Mouse (Mus musculus): ENCODE data around the gene Psmb1. TPM values are rescaled to one million over a fixed set of nuclear protein-coding genes. Genes with fewer than 3 reads are reported as not detected.
"Not testable (repeated sequence)": the region's sequence is repeated elsewhere in the genome, so short reads cannot be mapped to it uniquely, and the experiment has no call there.

Psmb1 gene
- polyA plus RNA-seq, 1 experiment from 2014 or later: 281 TPM

GRCm38 (mm10) chr17:15449606-15450005, 49.9 kb downstream of the Psmb1 start:
- 0 out of 2 replicates have a peak, but pooled peaks cover 5% of the 10 kb centered on the region for H3K27me3 ChIP-seq (replicated peaks; ENCODE audit: low read depth, poor library complexity, severe bottlenecking)
- 73% methylated on average over 3 of the region's 3 CpGs for WGBS
- DNase-seq (ENCODE audit: low spot score): no peak
- H3K4me3 ChIP-seq: no peak overlapping the region
- no peaks in the 10 kb centered on the region; the same call in 1 of the 2 replicates for H3K4me1 ChIP-seq
- no peaks in the 10 kb centered on the region for H3K9me3 ChIP-seq
- H3K36me3 ChIP-seq (replicated peaks): no peaks in the 10 kb centered on the region
- no peak overlapping the region for H3K27ac ChIP-seq (replicated peaks)

GRCm38 (mm10) chr17:15449144-15449543, 50.4 kb downstream of the Psmb1 start:
- H3K9me3 ChIP-seq; H3K36me3 ChIP-seq (replicated peaks); H3K4me1 ChIP-seq; H3K4me3 ChIP-seq; H3K27me3 ChIP-seq (replicated peaks; ENCODE audit: low read depth, poor library complexity, severe bottlenecking); DNase-seq (ENCODE audit: low spot score); H3K27ac ChIP-seq (replicated peaks): not testable (repeated sequence)
- 70% methylated on average over 6 of the region's 6 CpGs for WGBS

- WGBS: 76% methylated on average over 5 of the region's 5 CpGs
- Histone ChIP-seq H3K27me3 (replicated peaks; ENCODE audit: low read depth, poor library complexity, severe bottlenecking) (0 out of 2 replicates have a peak, but pooled peaks cover 5% of the 10 kb centered on the region), H3K27ac (replicated peaks) (no peak overlapping the region), H3K9me3 (no peaks in the 10 kb centered on the region), H3K36me3 (replicated peaks) (no peaks in the 10 kb centered on the region), H3K4me1 (no peaks in the 10 kb centered on the region; the same call in 1 of the 2 replicates), H3K4me3 (no peak overlapping the region)
- DNase-seq (ENCODE audit: low spot score): no peak
Observed at GRCm38 (mm10) chr17:15447831-15448230, 51.7 kb downstream of the Psmb1 start.

- 82% methylated on average over 3 of the region's 3 CpGs for WGBS
- DNase-seq (ENCODE audit: low spot score): no peak
- Histone ChIP-seq H3K27ac (replicated peaks) (no peak overlapping the region), H3K4me1 (peaks cover 15% of the 10 kb centered on the region), H3K4me3 (no peak overlapping the region), H3K27me3 (replicated peaks; ENCODE audit: low read depth, poor library complexity, severe bottlenecking) (0 out of 2 replicates have a peak, but pooled peaks cover 5% of the 10 kb centered on the region), H3K9me3 (no peaks in the 10 kb centered on the region), H3K36me3 (replicated peaks) (no peaks in the 10 kb centered on the region)
Observed at GRCm38 (mm10) chr17:15445421-15445820, 54.1 kb downstream of the Psmb1 start.

- Histone ChIP-seq H3K27me3 (replicated peaks; ENCODE audit: low read depth, poor library complexity, severe bottlenecking) (no peaks in the 10 kb centered on the region), H3K36me3 (replicated peaks) (no peaks in the 10 kb centered on the region), H3K9me3 (no peaks in the 10 kb centered on the region), H3K4me3 (peak overlapping the region; percentile 44), H3K4me1 (peaks cover 22% of the 10 kb centered on the region), H3K27ac (replicated peaks) (peak overlapping the region; percentile 85)
- peak; percentile 89 for DNase-seq (ENCODE audit: low spot score)
- 8% methylated on average over 11 of the region's 11 CpGs for WGBS
Observed at GRCm38 (mm10) chr17:15440463-15441121, 59.0 kb downstream of the Psmb1 start.

GRCm38 (mm10) chr17:15440067-15440462, 59.5 kb downstream of the Psmb1 start:
- H3K4me1 ChIP-seq: peaks cover 22% of the 10 kb centered on the region
- no peaks in the 10 kb centered on the region; the same call in 1 of the 2 replicates for H3K36me3 ChIP-seq (replicated peaks)
- DNase-seq (ENCODE audit: low spot score): no peak
- WGBS: 75% methylated on average over 8 of the region's 8 CpGs
- H3K27ac ChIP-seq (replicated peaks): peak overlapping the region; percentile 85
- peak overlapping the region; percentile 44 for H3K4me3 ChIP-seq
- no peaks in the 10 kb centered on the region for H3K27me3 ChIP-seq (replicated peaks; ENCODE audit: low read depth, poor library complexity, severe bottlenecking)
- no peaks in the 10 kb centered on the region for H3K9me3 ChIP-seq

DNA sequence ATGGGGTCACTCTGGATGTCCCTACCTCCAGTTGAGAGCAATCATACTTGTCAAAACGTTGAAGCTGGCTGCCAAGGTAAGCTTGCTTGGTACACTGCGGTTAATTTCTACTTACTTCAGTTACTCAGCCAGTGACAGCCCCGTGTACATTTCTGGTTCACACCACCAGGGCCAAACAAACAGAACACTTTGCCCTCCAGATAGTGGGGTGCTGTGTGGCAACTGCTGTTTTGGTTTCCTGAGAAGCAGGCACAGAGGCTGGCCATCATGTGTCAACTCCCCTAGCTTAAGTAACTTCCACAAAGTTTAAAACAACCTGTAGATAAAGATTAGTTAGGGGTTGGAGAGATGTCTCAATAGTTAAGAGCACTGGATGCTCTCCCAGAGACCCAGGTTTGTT, 64.8 kb downstream of the Psmb1 start:
- Histone ChIP-seq H3K27ac (replicated peaks) (no peak overlapping the region), H3K27me3 (replicated peaks; ENCODE audit: low read depth, poor library complexity, severe bottlenecking) (no peaks in the 10 kb centered on the region), H3K9me3 (no peaks in the 10 kb centered on the region), H3K4me3 (no peak overlapping the region), H3K36me3 (replicated peaks) (peaks cover 29% of the 10 kb centered on the region), H3K4me1 (peaks cover under 1% of the 10 kb centered on the region; the same call in 1 of the 2 replicates)
- 83% methylated on average over 3 of the region's 3 CpGs for WGBS
- no peak for DNase-seq (ENCODE audit: low spot score)

DNA sequence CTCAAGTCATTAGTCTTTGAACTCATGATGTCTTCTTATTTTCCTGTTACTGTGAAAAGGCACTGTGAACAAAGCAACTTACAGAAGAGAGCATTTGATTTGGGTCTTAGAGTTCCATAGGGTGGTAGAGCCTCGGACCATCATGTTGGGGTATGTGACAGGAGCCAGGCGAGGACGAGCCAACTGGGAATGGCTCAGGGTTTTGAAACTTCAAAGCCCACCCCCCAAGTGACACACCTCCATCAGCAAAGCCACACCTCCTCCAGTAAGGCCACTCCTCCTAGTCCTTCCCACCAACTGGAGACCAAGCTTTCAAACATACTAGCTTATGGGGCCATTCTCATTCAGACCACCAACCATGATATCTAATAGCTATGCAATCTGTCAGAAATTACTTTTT, 67.5 kb downstream of the Psmb1 start:
- peaks cover 54% of the 10 kb centered on the region for H3K36me3 ChIP-seq (replicated peaks)
- no peak for DNase-seq (ENCODE audit: low spot score)

GRCm38 (mm10) chr17:15431551-15431950, 68.0 kb downstream of the Psmb1 start:
- H3K4me1 ChIP-seq: no peaks in the 10 kb centered on the region
- no peak overlapping the region for H3K4me3 ChIP-seq
- peaks cover 59% of the 10 kb centered on the region for H3K36me3 ChIP-seq (replicated peaks)
- no peaks in the 10 kb centered on the region for H3K9me3 ChIP-seq
- 94% methylated on average over 4 of the region's 4 CpGs for WGBS
- H3K27me3 ChIP-seq (replicated peaks; ENCODE audit: low read depth, poor library complexity, severe bottlenecking): no peaks in the 10 kb centered on the region
- DNase-seq (ENCODE audit: low spot score): no peak
- no peak overlapping the region for H3K27ac ChIP-seq (replicated peaks)

More for the DNA sequence above, 67.5 kb downstream of the Psmb1 start:
- no peak overlapping the region for H3K4me3 ChIP-seq
- WGBS: 88% methylated on average over 3 of the region's 3 CpGs
- no peaks in the 10 kb centered on the region for H3K4me1 ChIP-seq
- no peaks in the 10 kb centered on the region for H3K27me3 ChIP-seq (replicated peaks; ENCODE audit: low read depth, poor library complexity, severe bottlenecking)
- H3K27ac ChIP-seq (replicated peaks): no peak overlapping the region
- H3K9me3 ChIP-seq: no peaks in the 10 kb centered on the region

DNA sequence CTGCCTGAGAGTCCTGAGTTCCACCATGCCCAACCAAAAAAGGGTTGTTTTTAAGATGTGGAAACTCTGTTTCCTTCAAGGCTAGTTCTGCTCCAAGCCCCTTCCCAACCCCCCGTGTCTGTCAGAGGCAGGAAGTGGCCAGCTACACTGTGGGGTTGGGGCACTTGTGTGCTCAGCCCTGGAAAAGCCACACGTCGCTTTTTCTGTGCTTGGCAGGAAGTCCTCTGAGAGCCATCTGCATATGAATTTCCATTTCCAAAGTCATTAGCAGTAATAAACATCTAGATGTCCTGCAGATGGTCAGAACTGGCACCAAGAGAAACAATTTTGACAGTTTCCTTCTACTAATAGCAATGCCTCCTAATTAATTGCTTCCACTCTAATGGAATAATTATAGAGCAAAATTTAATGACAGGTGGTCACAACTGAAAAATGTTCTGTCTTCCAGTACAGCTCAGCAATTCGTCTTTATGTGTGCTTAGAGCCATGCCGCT, 68.5 kb downstream of the Psmb1 start:
- no peaks in the 10 kb centered on the region for H3K9me3 ChIP-seq
- H3K36me3 ChIP-seq (replicated peaks): peaks cover 61% of the 10 kb centered on the region
- WGBS: 77% methylated on average over 5 of the region's 5 CpGs
- no peak overlapping the region for H3K4me3 ChIP-seq
- no peak for DNase-seq (ENCODE audit: low spot score)
- H3K27ac ChIP-seq (replicated peaks): no peak overlapping the region
- H3K27me3 ChIP-seq (replicated peaks; ENCODE audit: low read depth, poor library complexity, severe bottlenecking): no peaks in the 10 kb centered on the region
- no peaks in the 10 kb centered on the region for H3K4me1 ChIP-seq

DNA sequence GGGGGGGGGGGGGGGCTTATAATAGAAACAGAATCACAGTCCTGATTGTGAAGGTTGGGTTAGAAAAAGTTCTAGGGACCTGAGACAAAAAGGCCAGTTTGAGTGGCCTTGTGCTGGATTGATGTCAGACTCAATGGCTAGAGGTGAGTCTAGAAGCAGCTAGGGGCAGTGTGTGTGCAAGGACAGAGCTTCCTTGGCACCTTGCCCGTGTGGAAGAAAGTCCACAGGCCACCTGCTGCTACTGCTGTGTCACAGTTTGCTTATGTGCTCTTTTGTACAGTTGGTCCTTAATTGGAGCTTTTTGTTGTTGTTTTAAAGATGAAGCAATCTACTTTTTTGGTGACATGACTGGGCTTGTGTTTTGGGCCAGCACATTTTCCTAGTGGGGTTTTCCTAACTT, 69.6 kb downstream of the Psmb1 start:
- Histone ChIP-seq H3K27me3 (replicated peaks; ENCODE audit: low read depth, poor library complexity, severe bottlenecking) (no peaks in the 10 kb centered on the region), H3K4me1 (no peaks in the 10 kb centered on the region), H3K36me3 (replicated peaks) (peaks cover 72% of the 10 kb centered on the region), H3K9me3 (no peaks in the 10 kb centered on the region), H3K27ac (replicated peaks) (no peak overlapping the region), H3K4me3 (no peak overlapping the region)
- DNase-seq (ENCODE audit: low spot score): no peak
- 79% methylated on average over 1 of the region's 1 CpGs for WGBS

GRCm38 (mm10) chr17:15429451-15429850, 70.1 kb downstream of the Psmb1 start:
- H3K9me3 ChIP-seq: no peaks in the 10 kb centered on the region
- WGBS: 83% methylated on average over 6 of the region's 6 CpGs
- no peak overlapping the region for H3K4me3 ChIP-seq
- H3K4me1 ChIP-seq: no peaks in the 10 kb centered on the region
- no peak for DNase-seq (ENCODE audit: low spot score)
- H3K36me3 ChIP-seq (replicated peaks): peaks cover 77% of the 10 kb centered on the region
- no peak overlapping the region for H3K27ac ChIP-seq (replicated peaks)
- no peaks in the 10 kb centered on the region for H3K27me3 ChIP-seq (replicated peaks; ENCODE audit: low read depth, poor library complexity, severe bottlenecking)

- Histone ChIP-seq H3K4me3 (no peak overlapping the region), H3K4me1 (no peaks in the 10 kb centered on the region), H3K27me3 (replicated peaks; ENCODE audit: low read depth, poor library complexity, severe bottlenecking) (no peaks in the 10 kb centered on the region), H3K9me3 (no peaks in the 10 kb centered on the region; the same call in 1 of the 2 replicates), H3K36me3 (replicated peaks) (peaks cover 91% of the 10 kb centered on the region), H3K27ac (replicated peaks) (no peak overlapping the region)
- 93% methylated on average over 3 of the region's 3 CpGs for WGBS
- no peak for DNase-seq (ENCODE audit: low spot score)
Observed at GRCm38 (mm10) chr17:15425931-15426330, 73.6 kb downstream of the Psmb1 start.

Measured in embryonic facial prominence, embryonic 10.5 days (tissue).